Mouse (Mus musculus) heart, embryonic 11.5 days (tissue): ENCODE results near the gene Ccdc186. TPM values are rescaled to one million over a fixed set of nuclear protein-coding genes. Genes with fewer than 3 reads are reported as not detected.

ENCODE experiments used
- ATAC-seq: fragments of 200-750 bp; cut with Nextera tagmentation; replicated peaks from 2 replicates; pipeline ENCODE4 v1.8.0; 2017; ENCODE audit warnings: moderate library complexity; ENCODE audit not compliant: insufficient number of reproducible peaks, low FRiP score, low TSS enrichment
- H3K27ac ChIP-seq: fragments of 300-500 bp; sonication (generic); 2 replicates; pipeline ENCODE4 v1.5.1; 2014; ENCODE audit warnings: mild to moderate bottlenecking, low read depth, low read length
- H3K27me3 ChIP-seq: fragments of 300-500 bp; sonication (generic); 2 replicates; pipeline ENCODE4 v1.6.1; 2014; ENCODE audit warnings: mild to moderate bottlenecking, low read length, mixed read lengths; ENCODE audit not compliant: control insufficient read depth, insufficient read depth
- H3K36me3 ChIP-seq: fragments of 300-500 bp; sonication (generic); 2 replicates; pipeline ENCODE4 v1.6.1; 2014; ENCODE audit warnings: mild to moderate bottlenecking, low read length, moderate library complexity, mixed read lengths; ENCODE audit not compliant: control insufficient read depth, insufficient read depth
- H3K4me1 ChIP-seq: fragments of 300-500 bp; sonication (generic); 2 replicates; pipeline ENCODE4 v1.6.1; 2014; ENCODE audit warnings: low read length; ENCODE audit not compliant: control insufficient read depth, insufficient read depth
- H3K4me2 ChIP-seq: fragments of 300-500 bp; sonication (generic); 2 replicates; pipeline ENCODE4 v1.6.1; 2014; ENCODE audit warnings: mild to moderate bottlenecking, moderate library complexity
- H3K4me3 ChIP-seq: fragments of 300-500 bp; sonication (generic); 2 replicates; pipeline ENCODE4 v1.5.1; 2014; ENCODE audit warnings: low read depth, low read length
- H3K9ac ChIP-seq: fragments of 300-500 bp; sonication (generic); 2 replicates; pipeline ENCODE4 v1.6.1; 2014; ENCODE audit warnings: mild to moderate bottlenecking, low read depth, low read length, moderate library complexity
- H3K9me3 ChIP-seq: fragments of 300-500 bp; sonication (generic); replicated peaks from 2 replicates; pipeline ENCODE4 v1.6.1; 2016; ENCODE audit warnings: low read length; ENCODE audit not compliant: control insufficient read depth
- WGBS: fragments of 180-500 bp; shearing (Covaris S2); extraction: QIAGEN DNeasy Blood & Tissue Kit; methylation state at CpG from one replicate; pipeline ENCODE4 v1.1.7; 2014; ENCODE audit not compliant: insufficient replicate concordance; 5-methylcytosine and 5-hydroxymethylcytosine counted together
- polyA plus RNA-seq: library from polyadenylated mRNA; unstranded; fragments of >200 nt; fragmentation: Nextera tagmentation; extraction: Ambion mirVana; gene quantifications from 2 replicates; pipeline ENCODE4 v1.2.1, GENCODE M21; 2014

Gene Ccdc186
- polyA plus RNA-seq, 1 experiment from 2014 or later: 15.5 TPM

GRCm38 (mm10) chr19:56810641-56811146 lies 11.3 kb downstream of the Ccdc186 start:
- Histone ChIP-seq H3K9ac (no peak overlapping the region), H3K4me2 (no peak overlapping the region), H3K27ac (no peak overlapping the region), H3K9me3 (no peaks in the 10 kb centered on the region), H3K4me1 (peaks cover 5% of the 10 kb centered on the region), H3K36me3 (no peaks in the 10 kb centered on the region), H3K27me3 (no peaks in the 10 kb centered on the region), H3K4me3 (no peak overlapping the region)
- ATAC-seq: no peak

GRCm38 (mm10) chr19:56808771-56809170 lies 13.2 kb downstream of the Ccdc186 start:
- 60% methylated on average over 5 of the region's 5 CpGs for WGBS
- Histone ChIP-seq H3K9ac (no peak overlapping the region), H3K27me3 (no peaks in the 10 kb centered on the region), H3K36me3 (no peaks in the 10 kb centered on the region), H3K9me3 (no peaks in the 10 kb centered on the region), H3K4me1 (0 out of 2 replicates have a peak, but pooled peaks cover 1% of the 10 kb centered on the region), H3K4me3 (no peak overlapping the region), H3K27ac (no peak overlapping the region), H3K4me2 (no peak overlapping the region)
- ATAC-seq: no peak

- Histone ChIP-seq H3K4me1 (peaks cover 13% of the 10 kb centered on the region), H3K36me3 (no peaks in the 10 kb centered on the region), H3K4me3 (no peak overlapping the region), H3K9me3 (no peaks in the 10 kb centered on the region), H3K27ac (no peak overlapping the region), H3K4me2 (no peak overlapping the region), H3K9ac (no peak overlapping the region), H3K27me3 (no peaks in the 10 kb centered on the region)
- WGBS: 88% methylated on average over 5 of the region's 5 CpGs
- ATAC-seq: no peak
Observed at GRCm38 (mm10) chr19:56807122-56807521, 14.9 kb downstream of the Ccdc186 start.

GRCm38 (mm10) chr19:56805366-56805765 lies 16.6 kb downstream of the Ccdc186 start:
- no peaks in the 10 kb centered on the region for H3K27me3 ChIP-seq
- H3K9me3 ChIP-seq: no peaks in the 10 kb centered on the region
- 0 out of 2 replicates have a peak, but pooled peaks cover 3% of the 10 kb centered on the region for H3K36me3 ChIP-seq
- H3K4me2 ChIP-seq: no peak overlapping the region
- no peak for ATAC-seq
- WGBS: 88% methylated on average over 2 of the region's 2 CpGs
- no peak overlapping the region for H3K9ac ChIP-seq
- no peak overlapping the region for H3K4me3 ChIP-seq
- H3K27ac ChIP-seq: no peak overlapping the region
- peaks cover 29% of the 10 kb centered on the region for H3K4me1 ChIP-seq

- no peaks in the 10 kb centered on the region for H3K9me3 ChIP-seq
- ATAC-seq: no peak
- no peak overlapping the region for H3K4me2 ChIP-seq
- no peak overlapping the region for H3K4me3 ChIP-seq
- H3K27ac ChIP-seq: no peak overlapping the region; the same call in 1 of the 2 replicates
- H3K36me3 ChIP-seq: peaks cover 12% of the 10 kb centered on the region
- no peaks in the 10 kb centered on the region for H3K27me3 ChIP-seq
- H3K9ac ChIP-seq: no peak overlapping the region
- 74% methylated on average over 3 of the region's 3 CpGs for WGBS
- peaks cover 35% of the 10 kb centered on the region for H3K4me1 ChIP-seq
Observed at GRCm38 (mm10) chr19:56802352-56802746, 19.6 kb downstream of the Ccdc186 start.

GRCm38 (mm10) chr19:56801656-56802351 lies 20.2 kb downstream of the Ccdc186 start:
- Histone ChIP-seq H3K4me1 (peaks cover 35% of the 10 kb centered on the region), H3K4me2 (no peak overlapping the region), H3K27me3 (no peaks in the 10 kb centered on the region), H3K36me3 (peaks cover 13% of the 10 kb centered on the region), H3K9me3 (no peaks in the 10 kb centered on the region), H3K4me3 (no peak overlapping the region), H3K27ac (peak overlapping the region; percentile 64), H3K9ac (no peak overlapping the region)
- WGBS: 49% methylated on average over 10 of the region's 10 CpGs
- peak; percentile 55; the same call in 1 of the 2 replicates for ATAC-seq

GRCm38 (mm10) chr19:56800930-56801655 lies 20.9 kb downstream of the Ccdc186 start:
- H3K27ac ChIP-seq: peak overlapping the region; percentile 64
- H3K4me3 ChIP-seq: no peak overlapping the region
- H3K9ac ChIP-seq: no peak overlapping the region
- H3K36me3 ChIP-seq: peaks cover 18% of the 10 kb centered on the region
- H3K4me1 ChIP-seq: peaks cover 35% of the 10 kb centered on the region
- peak overlapping the region; percentile 4; the same call in 1 of the 2 replicates for H3K4me2 ChIP-seq
- H3K9me3 ChIP-seq: no peaks in the 10 kb centered on the region
- peak; percentile 65 for ATAC-seq
- 22% methylated on average over 7 of the region's 7 CpGs for WGBS
- no peaks in the 10 kb centered on the region for H3K27me3 ChIP-seq

- no peak overlapping the region; the same call in 1 of the 2 replicates for H3K27ac ChIP-seq
- peaks cover 35% of the 10 kb centered on the region for H3K4me1 ChIP-seq
- no peaks in the 10 kb centered on the region for H3K9me3 ChIP-seq
- H3K4me3 ChIP-seq: no peak overlapping the region
- ATAC-seq: no peak; the same call in 1 of the 2 replicates
- no peaks in the 10 kb centered on the region for H3K27me3 ChIP-seq
- H3K36me3 ChIP-seq: peaks cover 21% of the 10 kb centered on the region
- 46% methylated on average over 8 of the region's 8 CpGs for WGBS
- H3K9ac ChIP-seq: no peak overlapping the region
- no peak overlapping the region for H3K4me2 ChIP-seq
Observed at GRCm38 (mm10) chr19:56800226-56800625, 21.8 kb downstream of the Ccdc186 start.
